Mouse (Mus musculus) embryo, embryonic 10 days (tissue): ENCODE measurements around the gene Fbxo28.
A peak's percentile ranks its signal among the peaks of the same experiment; 100 is the strongest.

Experiments
- DNase-seq: peaks from one replicate; pipeline ENCODE4 v3.0.0-alpha.2; 2015; ENCODE audit warnings: low spot score

The Fbxo28 gene

GRCm38 (mm10) chr1:182340821-182341781 is at the start of gene Fbxo28:
Fbxo28 (minus strand) TSS chr1:182341629.
- DNase-seq, result peak; percentile 94

- no peak for DNase-seq
Measured at GRCm38 (mm10) chr1:182388729-182389128, 47.3 kb upstream of the Fbxo28 start.

GRCm38 (mm10) chr1:182386449-182386848 is 45.0 kb upstream of the Fbxo28 start:
- no peak for DNase-seq

- DNase-seq, result no peak
Measured at GRCm38 (mm10) chr1:182383096-182383495, 41.7 kb upstream of the Fbxo28 start.

- DNase-seq, result no peak
Measured at GRCm38 (mm10) chr1:182381327-182381726, 39.9 kb upstream of the Fbxo28 start.

GRCm38 (mm10) chr1:182380683-182381082 is 39.3 kb upstream of the Fbxo28 start:
- no peak for DNase-seq

- DNase-seq, result no peak
Measured at GRCm38 (mm10) chr1:182378876-182379275, 37.4 kb upstream of the Fbxo28 start.

GRCm38 (mm10) chr1:182378205-182378835 is 36.9 kb upstream of the Fbxo28 start:
- DNase-seq, result no peak

GRCm38 (mm10) chr1:182377519-182377918 is 36.1 kb upstream of the Fbxo28 start:
- DNase-seq, result no peak

- no peak for DNase-seq
Measured at GRCm38 (mm10) chr1:182376826-182377225, 35.4 kb upstream of the Fbxo28 start.

GRCm38 (mm10) chr1:182376221-182376620 is 34.8 kb upstream of the Fbxo28 start:
- DNase-seq, result peak; percentile 72

- no peak for DNase-seq
Measured at GRCm38 (mm10) chr1:182371891-182372290, 30.5 kb upstream of the Fbxo28 start.

- no peak for DNase-seq
Measured at GRCm38 (mm10) chr1:182369435-182369834, 28.0 kb upstream of the Fbxo28 start.

- no peak for DNase-seq
Measured at GRCm38 (mm10) chr1:182368782-182369181, 27.4 kb upstream of the Fbxo28 start.

- no peak for DNase-seq
Measured at GRCm38 (mm10) chr1:182368309-182368708, 26.9 kb upstream of the Fbxo28 start.

- no peak for DNase-seq
Measured at GRCm38 (mm10) chr1:182363683-182364404, 22.4 kb upstream of the Fbxo28 start.

- DNase-seq, result no peak
Measured at GRCm38 (mm10) chr1:182362703-182363102, 21.3 kb upstream of the Fbxo28 start.

GRCm38 (mm10) chr1:182358133-182358532 is 16.7 kb upstream of the Fbxo28 start:
- no peak for DNase-seq

- DNase-seq, result no peak
Measured at GRCm38 (mm10) chr1:182354504-182355147, 13.2 kb upstream of the Fbxo28 start.

- no peak for DNase-seq
Measured at GRCm38 (mm10) chr1:182349557-182349956, 8.1 kb upstream of the Fbxo28 start.

GRCm38 (mm10) chr1:182346491-182346890 is 5.1 kb upstream of the Fbxo28 start:
- DNase-seq, result no peak

- no peak for DNase-seq
Measured at GRCm38 (mm10) chr1:182345857-182346256, 4.4 kb upstream of the Fbxo28 start.
